Mouse (Mus musculus): ENCODE results near the gene Slc41a3.

DNA sequence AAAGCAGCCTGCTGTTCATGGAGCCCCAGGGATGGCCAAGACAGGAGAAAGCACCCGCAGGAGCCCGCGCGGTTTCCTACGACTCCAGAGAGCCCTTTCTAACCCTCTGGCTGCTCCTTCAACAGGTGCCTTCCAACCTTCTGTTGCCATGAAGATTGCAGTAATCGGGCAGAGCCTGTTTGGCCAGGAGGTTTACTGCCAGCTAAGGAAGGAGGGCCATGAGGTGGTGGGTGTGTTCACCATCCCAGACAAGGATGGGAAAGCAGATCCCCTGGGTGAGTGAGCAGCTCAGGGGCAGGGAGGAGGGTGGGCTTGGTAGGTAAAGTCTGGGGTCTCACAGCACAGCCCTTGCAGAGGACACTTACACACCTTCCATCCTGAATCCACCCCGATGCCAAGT, 47.4 kb upstream of the Slc41a3 start:
- TF ChIP-seq CTCF (conservative IDR thresholded peaks at IDR 0.05; ENCODE audit: low read length) (no peak), POU5F1 (IDR thresholded peaks at IDR 0.05; ENCODE audit: borderline replicate concordance, low read length) (no peak)
